9 mouse cellular contexts compared by ENCODE assay signal in the genomic region with DNA sequence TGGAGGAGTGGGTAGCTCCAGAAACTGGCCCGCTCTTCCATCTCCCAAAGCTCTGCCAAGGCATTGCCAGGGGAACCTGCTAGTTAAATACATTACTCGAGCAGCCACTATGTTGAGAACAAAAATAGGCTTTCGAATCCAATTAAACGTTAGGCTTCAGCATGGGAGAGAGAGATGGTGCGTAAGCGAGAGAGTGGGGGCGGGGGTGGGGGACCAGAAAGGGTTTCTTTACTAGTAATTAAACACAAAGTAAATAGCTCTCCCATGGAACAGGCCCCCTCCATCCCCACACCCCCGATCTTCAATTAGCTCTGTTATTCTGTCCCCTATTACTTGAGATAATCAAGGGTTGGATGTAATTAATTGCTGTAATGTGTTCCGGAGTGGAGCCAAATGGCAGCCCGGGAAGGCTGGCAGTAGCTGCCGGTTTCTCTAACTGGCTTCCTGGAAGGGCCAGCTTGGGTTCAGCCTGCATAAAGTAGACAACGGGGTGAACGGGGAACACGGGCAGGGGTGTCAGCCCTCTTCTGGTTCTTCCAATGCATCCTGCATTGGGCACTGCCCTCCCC. TPM values are rescaled to one million over a fixed set of nuclear protein-coding genes. Genes with fewer than 3 reads are reported as not detected.
DNase-seq lines count a peak whose midpoint lies in the region; ATAC-seq lines count a peak whose summit lies in the region.
"Had no signal": no experiment of that assay in that cellular context is flagged by ENCODE, and none has a peak within 500 bp of the region (broad histone marks: within the 10 kb centered on the region; RNA-seq: fewer than 3 reads in every experiment).

No protein-coding gene starts in this region.

- no peak for ATAC-seq in erythroblast, adult 5-6 weeks (replicated peaks; ENCODE audit: low FRiP score, poor library complexity, severe bottlenecking)

- intact Hi-C loops in heart, postnatal 36 days (cut with DNase I), result no loop called here

- DNase-seq in kidney, adult 11 months, result peak; percentile 11
- no peak for DNase-seq in kidney, postnatal 4 days
- peak; percentile 33 to 66 for DNase-seq in frontal cortex, adult 2 months (ENCODE audit: extremely low spot score in 1 of 2, low spot score in 1 of 2)
- peak; percentile 37 to 68 for DNase-seq in left cerebral cortex, adult 9 months (ENCODE audit: low spot score in 2 of 2)
- peak; percentile 43 for DNase-seq in right cerebral cortex, adult 18-20 months
- DNase-seq in spleen, adult 18-20 months, result no peak
- DNase-seq in heart, postnatal 36 days, result no peak
- DNase-seq: adrenal gland, postnatal 36 days had no signal

RNA-seq across cellular contexts. Expression of gene Card11, which starts 59.4 kb away (rescaled TPM):
- 0.20 and 0.27 TPM in 2 replicates for polyA plus RNA-seq in frontal cortex, adult 2 months (2012; rRNA removed)
- under 1 TPM; 0.19 to 0.56 TPM for total RNA-seq in heart, postnatal 36 days (2021)
- 1.3 and 2.1 TPM in 2 replicates for total RNA-seq in erythroblast, adult 5-6 weeks (2015; ENCODE audit: low replicate concordance)
- total RNA-seq in erythroblast, adult 5-6 weeks (2017; ENCODE audit: low replicate concordance), result 0.68 and 3.6 TPM in 2 replicates

Comparison
In these comparisons a context has a peak if more than half of its experiments do, and no peak if none do; other contexts are left out.
1. DNase-seq: peak in kidney, adult 11 months (single experiment), frontal cortex, adult 2 months (2 of 2), left cerebral cortex, adult 9 months (2 of 2) and right cerebral cortex, adult 18-20 months (single experiment); none in kidney, postnatal 4 days (0 of 2), spleen, adult 18-20 months (0 of 2) and heart, postnatal 36 days (0 of 2).